Mouse (Mus musculus): Measurements from ENCODE around the gene Aars2.

Aars2 gene

GRCm38 (mm10) chr17:45557998-45558862, 51.6 kb downstream of the Aars2 start:
- peak; percentile 54 for DNase-seq (ENCODE audit: low read depth)

- no peak for DNase-seq (ENCODE audit: low read depth)
Measured at GRCm38 (mm10) chr17:45559732-45560525, 53.3 kb downstream of the Aars2 start.

- DNase-seq (ENCODE audit: low read depth) = no peak
Measured at GRCm38 (mm10) chr17:45563216-45563615, 56.6 kb downstream of the Aars2 start.

GRCm38 (mm10) chr17:45563655-45564530, 57.3 kb downstream of the Aars2 start, which contains the start of gene Slc35b2:
Gene Slc35b2, plus strand, starts transcription at chr17:45563874.
- peak; percentile 93 for DNase-seq (ENCODE audit: low read depth)

- DNase-seq (ENCODE audit: low read depth) = no peak
Measured at GRCm38 (mm10) chr17:45564531-45565084, 58.0 kb downstream of the Aars2 start.

GRCm38 (mm10) chr17:45565103-45565502, 58.5 kb downstream of the Aars2 start:
- DNase-seq (ENCODE audit: low read depth) = no peak

- DNase-seq (ENCODE audit: low read depth) = no peak
Measured at GRCm38 (mm10) chr17:45566031-45566359, 59.4 kb downstream of the Aars2 start.

- peak; percentile 65 for DNase-seq (ENCODE audit: low read depth)
Measured at GRCm38 (mm10) chr17:45566360-45567161, 59.9 kb downstream of the Aars2 start.

- DNase-seq (ENCODE audit: low read depth) = peak; percentile 66
Measured at GRCm38 (mm10) chr17:45567162-45567601, 60.5 kb downstream of the Aars2 start.

GRCm38 (mm10) chr17:45568990-45569389, 62.3 kb downstream of the Aars2 start:
- no peak for DNase-seq (ENCODE audit: low read depth)

GRCm38 (mm10) chr17:45569999-45570398, 63.4 kb downstream of the Aars2 start:
- DNase-seq (ENCODE audit: low read depth) = no peak
